Mouse (Mus musculus): Measurements from ENCODE around the gene H2afb1. TPM values are rescaled to one million over a fixed set of nuclear protein-coding genes. Genes with fewer than 3 reads are reported as not detected.
"Not testable (repeated sequence)": the region's sequence is repeated elsewhere in the genome, so short reads cannot be mapped to it uniquely, and the experiment has no call there.

Gene H2afb1
- not detected in 2 replicates for total RNA-seq (2014; fragmentation: Nextera tagmentation)
- total RNA-seq (2017), result not detected in 2 replicates
- not detected in 2 replicates for polyA plus RNA-seq (2012)

DNA sequence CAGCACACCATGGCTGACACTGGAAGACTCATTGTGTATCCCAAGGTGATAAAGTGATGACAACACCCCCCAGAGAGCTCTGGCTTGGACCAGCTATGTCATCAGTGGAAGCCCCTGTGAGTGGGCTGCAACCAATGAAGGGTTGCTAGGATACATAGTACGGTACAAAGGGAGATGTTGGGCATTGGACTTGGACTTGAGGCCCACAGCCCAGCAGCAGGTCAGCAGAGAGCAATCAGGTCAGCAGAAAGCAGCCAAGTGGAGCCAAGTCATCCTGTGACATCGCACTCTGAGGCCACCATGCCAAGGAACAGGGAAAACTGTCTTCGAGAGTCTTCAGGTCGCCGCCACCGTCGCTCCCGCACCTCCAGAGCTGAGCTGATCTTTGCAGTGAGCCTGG, at the start of gene H2afb1:
TSS of gene H2afb1 (plus strand) at position 301 of the 400 bp plus-strand sequence.
- not testable (repeated sequence) for DNase-seq (ENCODE audit: low spot score)

DNA sequence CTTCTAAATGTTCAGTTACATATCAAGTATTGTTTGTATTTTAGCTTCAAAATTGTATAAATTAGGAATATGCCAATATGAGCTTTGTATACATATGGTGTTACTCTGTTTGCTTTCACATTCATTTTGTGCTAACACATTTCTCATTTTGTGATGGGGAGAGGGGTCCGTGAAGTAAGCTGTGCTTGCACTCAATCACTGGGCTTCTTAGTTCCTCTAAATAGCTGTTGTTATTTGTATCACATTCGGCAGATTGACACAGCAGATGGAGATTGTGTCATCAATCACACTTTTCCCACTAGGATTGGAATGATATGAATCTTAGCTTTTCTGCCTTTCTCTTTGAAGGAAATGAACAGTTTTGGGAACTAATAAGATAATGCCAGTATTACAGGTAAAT, 21.5 kb downstream of the H2afb1 start:
- TF ChIP-seq GATA2 (IDR thresholded peaks at IDR 0.05; ENCODE audit: borderline replicate concordance, low read depth, low read length) (no peak), GATA1 (IDR thresholded peaks at IDR 0.05; ENCODE audit: borderline replicate concordance, low read length) (no peak), POLR2AphosphoS5 (IDR thresholded peaks at IDR 0.05; ENCODE audit: insufficient replicate concordance, low read depth, low read length) (no peak), TAL1 (conservative IDR thresholded peaks at IDR 0.05; ENCODE audit: low read depth, low read length) (no peak), CTCF (IDR thresholded peaks at IDR 0.05; ENCODE audit: low read depth, low read length) (no peak)
- H3K4me1 ChIP-seq (ENCODE audit: insufficient read depth, low read depth, low read length), result no peaks in the 10 kb centered on the region
- H3K27me3 ChIP-seq (ENCODE audit: insufficient read depth, low read length), result no peaks in the 10 kb centered on the region
- DNase-seq (ENCODE audit: low spot score) (no peak), ATAC-seq (ENCODE audit: extremely low read depth, insufficient number of reproducible peaks, low FRiP score, poor library complexity, severe bottlenecking) (no peak)
- no peak overlapping the region for H3K4me3 ChIP-seq (ENCODE audit: low read depth, low read length)
- H3K36me3 ChIP-seq (replicated peaks), result no peaks in the 10 kb centered on the region
- no peaks in the 10 kb centered on the region for H3K9me3 ChIP-seq (replicated peaks)

More for the DNA sequence above, at the start of gene H2afb1:
- H3K27me3 ChIP-seq (ENCODE audit: insufficient read depth, low read length); H3K4me3 ChIP-seq (ENCODE audit: low read depth, low read length); H3K36me3 ChIP-seq (replicated peaks); H3K9me3 ChIP-seq (replicated peaks); ATAC-seq (ENCODE audit: extremely low read depth, insufficient number of reproducible peaks, low FRiP score, poor library complexity, severe bottlenecking); H3K4me1 ChIP-seq (ENCODE audit: insufficient read depth, low read depth, low read length): not testable (repeated sequence)

Data from G1E (cell line).